Mouse (Mus musculus): ENCODE results near the gene Acbd4.

The Acbd4 gene

DNA sequence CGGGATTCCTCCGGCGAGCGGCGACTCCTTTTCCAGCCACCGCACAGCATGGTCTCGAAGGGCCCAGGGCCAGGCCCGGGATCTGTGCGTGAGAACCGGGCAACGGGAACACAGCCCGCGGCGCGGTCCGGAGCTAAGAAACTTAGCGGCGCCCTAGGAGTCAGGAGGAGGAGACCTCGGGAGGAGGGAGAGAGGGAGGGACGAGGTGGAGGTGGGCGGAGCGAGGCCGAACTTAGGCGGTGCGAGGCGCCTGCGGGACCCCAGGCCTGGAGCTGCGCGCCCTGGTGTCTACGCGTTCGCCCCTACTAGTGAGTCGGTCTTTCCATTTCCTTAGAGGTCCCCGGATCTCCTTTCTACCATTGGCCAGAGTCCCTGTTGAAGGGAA, at the start of gene Acbd4, which contains the start of gene Plcd3:
Gene Acbd4 (plus strand): TSS at position 202 of the 385 bp plus-strand sequence.
Gene Plcd3 (minus strand): TSS at position 178 of the 385 bp plus-strand sequence.
- DNase-seq, result peak; percentile 88

DNA sequence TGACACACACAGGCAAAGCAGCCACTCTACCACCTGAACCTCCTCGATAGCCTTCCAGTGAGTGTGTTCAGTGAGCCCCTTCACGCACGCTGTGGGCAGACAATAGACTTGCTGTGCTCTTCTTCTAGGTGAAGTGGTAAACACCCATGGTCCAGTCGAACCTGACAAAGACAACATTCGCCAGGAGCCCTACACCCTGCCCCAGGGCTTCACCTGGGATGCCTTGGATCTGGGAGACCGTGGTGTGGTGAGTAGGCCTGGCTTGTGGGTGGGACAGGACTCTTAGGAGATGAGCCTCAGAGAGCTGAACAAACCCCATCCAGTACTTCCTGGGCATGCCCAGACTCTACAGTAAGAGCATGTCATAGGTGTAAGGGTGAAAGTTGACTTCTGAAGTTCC, 49.4 kb upstream of the Acbd4 start:
- no peak for DNase-seq

DNA sequence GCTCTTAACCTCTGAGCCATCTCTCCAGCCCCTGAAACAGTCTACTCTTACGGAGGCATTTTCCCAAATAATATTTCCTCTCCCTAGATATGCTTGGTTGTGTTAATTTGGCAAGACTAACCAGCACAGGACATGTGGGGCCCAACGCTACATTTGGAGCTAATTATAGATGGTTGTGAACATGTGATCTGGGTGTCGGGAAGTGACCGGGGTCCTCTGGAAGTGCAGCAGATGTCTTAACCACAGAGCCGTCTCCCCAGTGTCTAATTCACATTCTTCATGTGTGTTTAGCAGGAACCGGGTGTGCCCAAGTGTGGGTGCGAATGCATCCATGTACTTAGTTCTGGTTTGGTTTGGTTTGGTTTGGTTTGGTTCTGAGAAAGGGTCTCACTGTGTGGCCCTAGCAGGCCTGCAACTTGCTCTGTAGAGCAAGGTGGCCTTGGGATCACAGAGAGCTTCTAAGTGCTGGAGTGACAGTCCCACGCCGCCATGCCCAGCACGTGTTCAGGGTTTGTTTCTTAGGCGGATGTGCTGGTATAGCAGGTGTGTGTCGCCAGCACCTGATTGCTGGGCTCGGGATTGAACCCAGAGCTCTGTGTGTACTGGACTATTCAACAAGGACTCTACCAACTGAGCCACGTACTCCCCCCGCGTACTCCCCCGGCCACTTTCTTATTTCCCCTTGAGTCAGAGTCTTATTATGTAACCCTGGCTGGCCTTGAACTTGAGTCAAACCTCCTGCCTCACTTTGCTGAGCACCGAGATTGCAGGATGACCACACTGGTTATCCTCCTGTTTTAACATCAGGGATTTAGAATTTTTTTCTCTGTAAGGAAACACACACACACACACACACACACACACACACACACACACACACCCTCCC, 48.0 kb upstream of the Acbd4 start:
- DNase-seq, result no peak

DNA sequence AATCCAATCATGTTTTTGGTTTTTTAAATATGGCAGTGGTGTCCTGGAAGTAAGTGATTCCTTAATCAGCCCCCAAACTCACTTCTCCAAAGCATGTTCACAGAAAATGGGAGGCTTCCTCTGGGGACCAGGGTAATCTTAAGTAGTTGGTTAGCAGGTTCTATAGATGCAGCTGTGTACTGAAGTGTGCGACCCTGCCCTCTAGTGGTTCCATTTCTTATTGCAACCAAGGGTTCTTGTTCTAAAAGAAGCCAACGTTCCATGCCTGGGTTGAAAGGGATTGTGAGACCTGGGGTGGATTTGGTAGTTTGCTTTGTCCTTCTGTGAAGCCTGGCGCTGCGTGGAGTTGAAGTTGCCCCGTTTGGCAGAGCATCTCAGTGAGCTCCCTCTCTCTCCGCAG, 46.7 kb upstream of the Acbd4 start:
- DNase-seq, result peak; percentile 85

DNA sequence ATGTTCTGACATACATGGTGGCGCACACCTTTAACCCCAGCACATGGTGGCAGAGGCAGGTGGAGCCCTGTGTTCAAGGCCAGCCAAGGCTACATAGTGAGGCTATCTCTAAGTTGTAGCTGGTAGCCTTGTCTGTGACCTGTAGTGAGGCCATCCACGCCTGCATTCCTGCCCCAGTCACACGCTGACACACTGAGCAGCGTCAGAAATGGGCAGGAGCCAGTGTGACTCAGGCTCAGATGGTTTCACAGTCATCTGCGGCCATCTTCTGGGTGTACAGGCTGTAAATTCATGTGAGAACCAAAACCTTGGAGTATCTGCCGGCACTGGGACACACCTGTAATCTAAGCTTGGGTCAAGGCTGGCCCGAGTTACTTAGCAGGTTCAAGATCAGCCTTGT, 44.8 kb upstream of the Acbd4 start:
- DNase-seq, result no peak

DNA sequence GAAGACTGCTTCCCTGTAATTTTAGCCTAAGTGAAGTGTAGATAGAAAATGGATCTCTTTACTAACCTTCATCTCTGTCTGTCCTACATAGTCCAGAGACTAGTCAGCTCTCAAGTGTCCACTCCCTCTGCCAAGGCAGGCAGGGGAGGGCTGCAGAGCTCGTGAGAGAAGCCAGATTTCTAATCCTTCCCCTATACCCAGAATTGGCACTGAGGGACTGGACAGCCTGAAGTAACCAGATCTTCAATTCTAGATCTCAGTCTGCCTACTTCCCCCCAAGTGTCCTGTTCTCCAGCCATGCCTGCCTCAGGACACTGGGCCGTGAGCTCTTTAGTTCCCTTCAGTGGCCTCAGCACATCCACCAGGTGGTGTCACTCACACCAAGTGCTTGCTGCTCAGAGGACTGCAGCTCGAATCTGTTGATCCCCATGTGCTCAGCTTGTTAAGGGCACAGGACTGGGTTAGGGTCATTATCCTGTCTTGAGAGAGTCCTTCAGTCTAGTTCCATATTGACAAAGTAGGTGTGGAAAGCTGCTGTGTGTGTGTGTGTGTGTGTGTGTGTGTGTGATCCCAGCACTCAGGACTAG, 42.9 kb upstream of the Acbd4 start:
- DNase-seq, result no peak

DNA sequence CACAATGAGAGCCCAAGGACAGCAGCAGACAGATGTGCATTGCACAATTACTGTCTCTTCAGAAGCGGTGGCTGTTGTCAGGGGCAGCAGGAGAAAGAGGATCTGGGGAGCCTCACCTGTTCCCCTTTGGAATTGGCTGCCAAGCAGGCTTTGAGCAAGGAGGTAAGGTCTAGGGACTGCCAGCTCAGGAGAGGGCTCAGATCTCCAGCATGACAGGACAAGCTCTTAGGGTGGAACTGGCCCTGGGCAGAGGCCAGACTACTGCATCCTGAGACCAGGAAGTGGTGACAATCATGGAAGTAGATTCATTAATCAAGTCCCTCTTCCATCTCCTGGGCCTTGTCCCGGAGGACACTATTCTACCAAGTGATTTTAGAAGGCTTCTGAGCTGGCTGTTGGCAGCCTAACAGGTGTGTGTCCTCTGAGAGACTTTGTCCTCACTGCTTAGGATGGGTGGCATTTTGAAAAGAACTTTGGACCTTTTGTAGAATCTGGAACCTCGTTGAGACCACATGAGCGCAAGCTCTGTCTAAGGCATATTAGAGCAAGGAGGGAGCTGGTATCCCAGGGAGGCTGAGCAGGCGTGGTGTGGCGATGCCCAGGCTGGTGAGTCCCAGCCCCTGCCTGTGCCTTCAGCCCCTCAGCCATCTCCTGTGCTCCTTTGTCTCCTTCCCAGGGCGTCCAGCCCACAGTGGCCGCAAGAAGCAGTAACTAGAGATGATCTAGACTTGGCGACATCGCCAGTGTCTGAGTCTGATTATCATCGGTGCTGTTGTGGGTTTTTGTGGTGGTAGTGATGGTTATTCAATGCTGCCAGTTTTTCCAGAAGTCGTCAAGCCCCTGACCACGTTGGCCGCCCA, 35.1 kb upstream of the Acbd4 start:
- no peak for DNase-seq

DNA sequence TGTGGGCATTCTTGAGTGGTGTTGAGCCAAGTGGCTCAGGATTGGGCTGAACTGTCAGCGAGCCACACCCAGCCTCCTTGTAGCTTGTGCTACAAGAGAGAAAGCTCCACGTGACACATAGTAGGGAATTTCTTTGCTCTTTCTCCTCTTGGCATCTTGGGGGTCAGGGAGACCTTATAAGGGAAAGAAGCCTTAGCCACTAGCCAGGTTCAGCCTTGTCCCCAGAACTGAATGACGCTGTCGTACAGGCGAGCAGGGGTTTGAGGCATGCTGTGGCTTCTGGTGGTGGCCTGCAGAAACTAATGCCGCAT, 34.5 kb upstream of the Acbd4 start:
- no peak for DNase-seq

DNA sequence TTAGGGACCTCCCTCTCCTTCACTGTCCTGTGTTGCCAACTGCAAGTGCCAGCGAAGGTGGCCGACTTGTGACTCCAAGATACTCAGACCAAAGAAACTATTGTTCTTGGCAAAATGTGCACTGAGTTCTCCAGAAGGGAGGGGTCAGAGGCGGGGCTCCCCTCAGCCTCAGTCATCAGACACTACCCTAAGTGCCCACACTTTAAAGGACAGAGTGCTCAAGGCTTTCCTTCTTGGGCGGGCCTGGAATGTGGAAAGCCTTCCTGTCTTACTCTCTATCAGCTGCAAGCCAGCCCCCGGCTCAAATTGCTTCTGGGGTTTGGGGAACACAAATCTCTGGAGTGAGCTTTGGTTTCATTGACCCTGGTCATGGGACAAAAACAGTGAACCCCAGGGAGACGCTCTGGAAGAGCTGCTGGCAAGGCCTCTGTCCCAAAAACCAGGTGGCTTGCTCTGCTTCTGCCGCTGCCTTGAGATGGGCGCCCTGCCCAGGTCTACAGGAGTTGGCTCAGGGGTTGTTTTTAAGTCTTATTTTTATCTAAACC, 34.0 kb upstream of the Acbd4 start:
- DNase-seq, result peak; percentile 45

DNA sequence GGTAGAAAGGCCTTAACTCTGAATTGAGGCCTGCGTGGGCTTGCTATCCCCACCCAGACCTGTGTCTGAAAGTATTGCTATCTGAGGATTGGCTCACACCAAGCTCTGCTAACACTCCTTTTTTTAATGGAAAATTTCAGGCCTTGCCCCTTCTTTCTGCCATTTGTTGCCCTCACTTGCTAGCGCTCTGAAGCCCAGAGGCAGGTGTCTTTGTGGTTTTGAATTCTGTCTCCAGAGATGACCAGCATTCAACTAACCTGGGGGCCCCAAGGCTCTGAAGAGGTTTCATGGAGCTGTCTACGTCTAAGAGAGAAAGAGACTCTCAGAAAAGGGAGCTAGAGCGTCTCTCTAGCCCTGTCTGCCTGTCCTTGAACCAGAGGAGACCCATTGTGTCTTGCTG, 33.2 kb upstream of the Acbd4 start:
- DNase-seq, result no peak

DNA sequence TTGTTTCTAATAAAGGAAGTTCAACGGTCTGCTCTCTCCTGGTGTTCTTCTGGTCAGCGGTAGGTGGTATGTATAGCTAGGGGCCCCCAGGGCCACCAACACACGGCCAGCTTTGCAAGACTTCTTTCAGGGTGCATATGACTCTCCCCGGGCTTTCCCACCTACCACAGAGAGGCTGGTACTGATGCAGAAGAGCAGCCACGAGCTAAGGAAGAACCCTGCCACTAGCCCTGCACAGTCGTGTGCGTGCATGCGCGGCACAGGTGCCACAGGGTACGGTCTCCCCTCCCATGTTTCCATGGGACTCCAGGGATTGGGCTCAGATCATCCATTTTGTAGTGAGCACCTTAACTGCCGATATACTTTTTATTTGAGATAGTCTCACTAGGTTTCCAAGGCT, 32.6 kb upstream of the Acbd4 start:
- no peak for DNase-seq

DNA sequence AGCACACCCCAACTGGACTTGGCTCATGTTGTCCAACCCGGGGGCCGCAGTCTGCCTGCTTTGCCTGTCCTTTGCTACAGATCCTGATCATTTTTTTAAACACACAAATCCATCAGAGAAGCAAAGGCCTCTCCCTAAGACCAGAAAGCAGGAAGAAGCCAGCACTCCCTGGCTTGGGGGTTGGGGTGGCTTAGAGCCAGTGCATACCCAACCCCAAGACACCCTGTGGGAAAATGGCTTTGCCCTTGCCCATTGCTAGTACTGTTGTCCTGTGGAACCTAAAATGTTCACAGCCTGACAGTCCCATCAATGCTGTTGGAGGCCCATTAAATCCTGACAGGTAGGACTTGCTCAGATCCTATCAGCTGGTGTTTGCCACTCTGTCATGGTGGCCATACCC, 31.8 kb upstream of the Acbd4 start:
- no peak for DNase-seq

DNA sequence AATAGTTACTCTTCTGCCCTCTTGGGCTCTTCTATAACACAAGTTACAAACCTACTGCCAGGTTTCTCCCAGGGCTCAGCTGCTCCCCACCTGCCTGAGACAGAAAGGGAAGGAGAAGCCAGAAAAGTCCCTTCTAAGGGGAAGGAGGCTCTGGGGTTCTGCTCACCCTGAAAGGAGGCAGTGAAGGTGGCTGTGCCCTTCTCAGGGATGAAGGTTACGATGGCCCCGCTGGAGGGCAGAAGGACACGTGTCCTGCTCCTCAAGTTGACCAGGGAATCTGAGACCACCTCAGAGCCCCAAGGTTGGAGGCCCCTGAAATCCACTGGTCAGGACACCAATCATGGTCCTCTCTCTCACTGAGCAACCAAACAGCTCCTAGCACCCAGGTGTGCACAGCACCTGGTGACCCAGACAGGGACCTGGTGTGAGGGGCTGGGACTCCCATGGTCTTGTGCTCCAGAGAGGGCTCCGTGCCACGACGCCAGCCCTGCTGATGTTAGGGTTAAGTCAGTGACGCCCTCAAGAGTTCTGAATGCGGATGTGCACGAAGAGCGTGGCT, 31.1 kb upstream of the Acbd4 start:
- no peak for DNase-seq

DNA sequence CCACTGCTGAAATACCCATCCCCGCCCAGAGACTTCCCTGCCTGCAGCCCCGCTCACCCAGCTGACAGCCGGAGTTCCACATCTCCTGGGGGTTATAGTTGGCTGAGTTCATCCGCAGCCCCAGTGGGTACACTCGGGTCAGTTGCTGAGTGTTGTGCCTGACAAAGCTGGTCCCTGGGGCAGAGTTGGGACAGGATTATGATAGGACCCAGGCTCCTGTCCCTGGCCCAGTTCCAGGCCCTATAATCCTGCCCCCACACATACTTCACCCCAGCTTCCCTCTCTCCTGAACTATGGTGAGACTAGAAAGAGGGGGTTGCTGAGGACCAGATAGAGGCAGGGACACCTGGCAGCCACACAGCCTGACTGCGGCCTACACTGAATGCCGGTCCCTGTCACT, 27.8 kb upstream of the Acbd4 start:
- DNase-seq, result no peak

DNA sequence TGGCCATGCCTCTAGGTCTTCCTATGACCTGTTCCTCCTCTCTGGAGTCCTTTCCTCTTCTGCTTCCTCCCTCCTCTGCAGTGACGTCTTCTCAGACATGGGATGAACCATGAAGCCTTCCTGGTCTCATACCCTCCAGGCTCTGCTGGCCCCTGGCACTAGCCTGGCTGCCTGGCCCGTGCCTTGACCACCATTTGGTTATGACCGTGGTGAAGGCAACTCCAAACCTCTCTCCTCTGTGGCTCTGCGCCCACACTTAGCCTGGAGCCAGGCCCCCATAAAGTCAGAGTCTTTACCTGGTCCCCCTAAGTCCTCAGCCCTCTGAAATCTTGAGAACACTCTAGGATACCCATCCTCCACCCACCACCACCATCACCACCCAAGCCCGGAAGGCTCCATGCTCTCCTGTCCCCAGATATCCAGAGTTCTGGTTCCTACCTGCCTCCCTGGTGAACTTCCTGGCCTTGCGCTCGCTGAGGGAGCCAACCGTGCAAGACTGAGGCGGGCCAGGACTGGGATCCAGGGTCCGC, 27.3 kb upstream of the Acbd4 start:
- DNase-seq, result no peak

DNA sequence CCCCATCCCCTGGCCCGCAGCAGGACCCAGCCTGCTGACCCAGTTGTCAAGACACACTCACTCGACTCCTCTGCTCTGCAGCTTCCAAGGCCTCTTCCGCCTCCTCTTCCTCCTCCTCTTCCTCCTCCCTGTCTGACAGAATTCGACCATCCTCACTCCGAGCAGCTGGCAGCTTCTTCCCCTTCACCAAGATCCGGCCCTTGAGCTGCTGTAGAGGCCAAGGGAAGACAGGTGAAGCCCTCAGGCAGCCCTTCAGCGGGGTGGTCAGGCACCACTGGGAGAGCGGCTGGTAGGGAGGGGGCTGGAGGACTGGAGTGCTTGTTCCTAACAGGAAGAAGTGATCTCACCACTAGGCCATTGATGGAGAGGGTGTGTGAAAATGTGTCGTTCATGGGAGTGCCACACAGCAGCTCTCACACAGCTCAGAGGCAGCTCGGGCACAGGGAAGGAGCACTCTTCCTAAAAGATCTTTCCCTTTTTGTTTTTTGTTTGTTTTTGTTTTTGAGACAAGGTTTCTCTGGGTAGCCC, 26.6 kb upstream of the Acbd4 start:
- peak; percentile 41 for DNase-seq

DNA sequence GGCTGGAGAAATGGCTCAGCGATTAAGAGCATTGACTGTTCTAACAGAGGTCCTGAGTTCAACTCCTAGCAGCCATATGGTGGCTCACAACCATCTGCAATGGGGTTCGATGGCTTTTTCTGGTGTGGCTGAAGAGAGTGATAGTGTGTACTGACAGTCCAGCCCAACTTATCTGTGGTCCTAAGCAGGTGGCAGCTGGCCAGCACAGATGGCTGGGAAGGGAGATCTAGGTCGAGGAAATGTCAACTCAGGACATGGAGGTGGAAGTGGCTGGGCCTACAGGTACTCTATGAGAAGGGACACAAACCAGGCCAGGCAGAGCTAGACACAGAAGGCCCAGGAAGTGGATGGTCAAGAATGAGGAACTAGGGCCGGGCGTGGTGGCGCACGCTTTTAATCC, 25.5 kb upstream of the Acbd4 start:
- DNase-seq, result no peak

DNA sequence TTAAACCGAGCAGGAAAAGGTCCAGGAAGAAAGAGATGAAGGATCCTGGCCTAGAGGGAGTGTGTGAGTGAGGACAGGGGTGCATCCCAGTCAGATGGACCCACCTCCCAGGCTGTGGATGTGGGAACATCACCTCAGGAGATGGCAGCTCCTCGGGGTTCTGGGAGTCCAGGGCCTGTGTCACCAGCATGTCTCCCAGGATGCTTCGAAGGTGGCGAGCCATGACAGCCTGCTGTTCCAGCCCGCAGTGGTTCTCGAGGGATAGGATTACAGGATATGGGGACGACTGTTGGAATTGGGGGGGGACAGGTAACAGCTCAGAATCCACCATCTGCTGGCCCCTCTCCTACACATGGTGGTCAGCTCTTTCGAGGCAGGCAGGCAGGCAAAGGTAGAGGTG, 24.9 kb upstream of the Acbd4 start:
- DNase-seq, result no peak

DNA sequence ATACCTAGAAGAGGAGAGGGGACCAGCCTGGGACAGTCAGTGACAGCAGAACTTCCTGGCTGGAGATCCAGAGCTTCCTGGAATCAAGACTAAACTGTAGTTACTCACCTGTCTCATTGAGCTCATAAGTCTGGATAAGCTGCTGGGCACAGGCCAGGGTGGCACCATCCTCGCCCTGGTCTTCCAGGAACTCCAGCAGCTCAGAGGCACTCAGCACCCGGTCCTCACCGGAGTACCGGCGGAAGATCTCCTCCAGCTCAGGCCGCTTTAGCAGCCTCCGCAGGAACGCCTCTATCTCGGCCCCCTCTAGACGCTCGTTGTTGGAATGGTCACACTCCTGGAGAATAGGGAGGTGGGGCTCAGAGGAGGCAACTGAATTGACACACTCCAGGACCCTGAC, 23.4 kb upstream of the Acbd4 start:
- DNase-seq, result no peak

DNA sequence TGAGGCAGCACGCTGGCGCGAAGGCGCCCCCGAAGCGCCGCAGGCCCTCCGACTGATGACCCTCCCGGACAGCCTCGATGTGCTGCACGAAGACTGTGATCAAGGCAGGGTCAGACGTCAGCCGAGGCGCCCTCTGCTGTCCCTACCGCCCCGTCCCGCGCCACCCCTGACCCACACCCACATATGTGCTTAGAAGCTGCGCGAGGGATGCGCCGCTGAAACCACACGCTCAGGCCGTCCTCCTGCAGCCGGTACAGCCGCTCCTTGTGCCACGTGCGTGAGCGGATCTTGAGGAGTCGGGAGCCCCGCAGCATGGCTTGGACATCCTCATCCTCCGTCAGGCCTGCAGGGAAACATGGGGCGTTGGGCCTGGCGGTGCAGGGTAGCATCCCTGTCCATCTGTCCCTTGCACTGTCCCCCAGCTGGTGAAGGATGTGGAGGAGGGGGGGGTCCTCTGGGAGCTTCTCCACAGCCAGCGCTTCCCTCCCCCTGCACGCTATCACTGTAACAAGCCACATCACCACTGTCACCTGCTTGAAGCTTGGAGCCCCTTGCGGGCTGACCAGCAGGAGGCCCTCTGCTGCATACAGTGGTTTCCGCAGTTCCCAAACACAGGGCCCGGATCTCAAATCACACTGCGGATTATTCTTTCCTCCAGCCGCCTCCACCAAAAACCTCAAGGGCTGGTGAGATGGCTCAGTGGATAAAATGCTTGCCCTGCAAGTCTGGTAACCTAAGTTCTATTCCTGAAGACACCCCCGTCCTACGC, 21.0 kb upstream of the Acbd4 start:
- DNase-seq, result no peak

DNA sequence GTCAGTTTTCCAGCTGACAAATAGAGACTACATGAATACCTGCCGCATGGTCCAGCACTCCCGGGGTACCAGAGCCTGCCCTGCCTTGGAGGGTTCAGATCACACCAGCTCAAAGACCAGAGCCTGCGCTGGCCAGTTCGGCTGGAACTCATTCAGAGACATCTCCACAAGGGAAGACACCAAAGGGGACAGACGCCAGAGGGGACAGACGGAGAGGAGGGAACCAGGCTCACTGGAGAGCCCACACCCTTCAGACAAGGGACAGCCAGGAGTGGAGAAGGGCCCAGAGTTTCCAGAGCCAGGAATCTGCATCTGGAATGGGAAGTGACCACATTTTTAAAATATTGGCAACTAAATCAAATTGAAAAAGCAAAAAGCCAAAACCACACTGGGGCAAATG, 19.9 kb upstream of the Acbd4 start:
- DNase-seq, result no peak

DNA sequence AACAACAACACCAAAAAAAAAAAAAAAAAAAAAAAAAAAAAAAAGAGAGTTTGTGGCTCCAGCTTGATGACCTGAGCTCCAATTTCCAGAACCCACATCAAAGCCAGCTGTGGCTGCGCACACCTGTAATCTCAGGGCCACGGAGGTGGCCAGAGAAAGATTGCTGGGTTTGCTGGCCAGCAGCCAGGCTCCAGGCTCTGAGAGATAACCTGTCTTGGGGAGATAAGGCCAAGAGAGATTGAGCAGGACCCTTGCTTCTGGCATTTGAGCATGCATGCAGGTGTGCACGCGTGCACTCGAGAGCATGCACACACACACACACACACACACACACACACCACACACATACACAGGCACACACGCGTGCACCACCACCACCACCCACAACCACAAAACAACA, 8.2 kb upstream of the Acbd4 start:
- DNase-seq, result no peak
